Mouse (Mus musculus): Measurements from ENCODE around the gene Ppp2r5e.
A peak's percentile ranks its signal among the peaks of the same experiment; 100 is the strongest.

Ppp2r5e gene

GRCm38 (mm10) chr12:75577255-75577654, 18.8 kb downstream of the Ppp2r5e start:
- no peak for DNase-seq (ENCODE audit: low read depth)

GRCm38 (mm10) chr12:75572271-75572670, 23.8 kb downstream of the Ppp2r5e start:
- DNase-seq (ENCODE audit: low read depth) = peak; percentile 71

- DNase-seq (ENCODE audit: low read depth) = no peak
Observed at GRCm38 (mm10) chr12:75570138-75570537, 25.9 kb downstream of the Ppp2r5e start.

DNA sequence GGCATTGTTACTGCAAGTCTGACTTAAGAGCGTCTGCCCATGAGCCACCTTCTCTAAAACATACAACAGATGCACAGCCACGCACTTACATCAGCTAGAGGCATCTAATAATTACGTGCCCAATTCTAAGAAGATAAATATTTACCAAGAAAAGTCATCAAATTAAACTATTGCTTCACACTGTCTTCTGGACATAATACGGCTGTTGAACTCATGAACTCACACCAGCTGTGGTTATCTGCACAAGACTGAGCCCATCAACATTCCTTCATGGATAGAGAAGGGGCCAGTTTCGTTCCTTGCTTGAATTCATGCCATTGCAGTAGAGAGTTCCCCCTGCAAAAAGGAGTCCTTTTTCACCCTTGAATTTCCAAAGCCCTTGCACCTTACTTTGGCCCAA, 28.3 kb downstream of the Ppp2r5e start:
- no peak for DNase-seq (ENCODE audit: low read depth)

GRCm38 (mm10) chr12:75565756-75566155, 30.3 kb downstream of the Ppp2r5e start:
- no peak for DNase-seq (ENCODE audit: low read depth)

- no peak for DNase-seq (ENCODE audit: low read depth)
Observed at GRCm38 (mm10) chr12:75564498-75564897, 31.5 kb downstream of the Ppp2r5e start.

- no peak for DNase-seq (ENCODE audit: low read depth)
Observed at GRCm38 (mm10) chr12:75562996-75563618, 32.9 kb downstream of the Ppp2r5e start.

DNA sequence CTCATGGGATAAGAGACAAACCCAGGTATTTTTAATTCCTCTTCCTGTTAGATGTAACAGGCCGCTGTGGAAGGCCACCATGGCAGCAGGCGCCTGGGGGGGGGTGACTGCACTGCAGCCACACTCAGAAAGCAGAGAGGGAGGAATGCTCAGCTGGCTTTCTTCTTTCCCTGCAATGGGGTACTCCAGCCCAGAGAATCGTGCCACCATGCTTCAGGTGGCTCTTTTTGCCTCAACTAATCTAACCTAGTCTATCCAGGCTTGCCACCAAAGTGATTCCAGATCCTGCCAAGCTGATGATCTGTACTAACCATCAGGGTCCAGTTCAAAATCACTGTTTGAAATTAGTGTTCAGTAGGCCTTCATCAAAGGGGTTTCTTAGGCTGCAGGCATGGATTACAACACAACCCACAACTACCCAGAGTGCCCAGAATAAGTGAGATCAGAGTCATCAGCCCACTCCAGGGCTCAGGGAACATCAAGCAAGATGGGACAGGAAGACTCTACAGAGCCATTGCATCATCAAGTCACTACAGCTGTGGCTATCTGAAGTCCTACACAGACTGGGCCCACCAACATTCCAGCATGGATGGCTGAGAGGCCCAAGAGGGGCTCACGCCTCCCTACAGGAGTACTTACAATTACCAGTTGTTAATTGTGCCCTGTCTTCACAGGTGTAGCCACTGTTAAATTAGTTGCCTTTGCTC, 35.2 kb downstream of the Ppp2r5e start:
- no peak for DNase-seq (ENCODE audit: low read depth)

DNA sequence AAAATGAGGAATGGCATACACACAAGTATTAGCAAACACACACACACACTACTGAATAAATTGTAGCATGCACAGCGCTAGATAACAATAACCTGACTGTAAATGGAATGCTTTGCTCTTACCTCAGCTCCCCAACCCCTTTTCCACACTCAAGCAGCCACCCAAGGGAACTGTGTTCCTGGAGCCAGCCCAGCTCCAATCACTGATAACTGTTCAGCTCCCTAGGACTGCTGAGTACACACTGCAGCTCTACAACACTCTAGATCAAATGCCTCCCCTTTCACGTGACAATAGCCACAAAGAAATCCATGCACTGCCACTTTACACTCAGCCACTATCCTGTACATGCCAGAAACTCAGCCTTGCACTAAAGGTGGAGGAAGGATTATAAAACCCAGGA, 36.8 kb downstream of the Ppp2r5e start:
- no peak for DNase-seq (ENCODE audit: low read depth)

- DNase-seq (ENCODE audit: low read depth) = no peak
Observed at GRCm38 (mm10) chr12:75557813-75558212, 38.2 kb downstream of the Ppp2r5e start.

- DNase-seq (ENCODE audit: low read depth) = no peak
Observed at GRCm38 (mm10) chr12:75555032-75555431, 41.0 kb downstream of the Ppp2r5e start.

- DNase-seq (ENCODE audit: low read depth) = no peak
Observed at GRCm38 (mm10) chr12:75552296-75552695, 43.7 kb downstream of the Ppp2r5e start.

GRCm38 (mm10) chr12:75551671-75552070, 44.4 kb downstream of the Ppp2r5e start:
- no peak for DNase-seq (ENCODE audit: low read depth)

DNA sequence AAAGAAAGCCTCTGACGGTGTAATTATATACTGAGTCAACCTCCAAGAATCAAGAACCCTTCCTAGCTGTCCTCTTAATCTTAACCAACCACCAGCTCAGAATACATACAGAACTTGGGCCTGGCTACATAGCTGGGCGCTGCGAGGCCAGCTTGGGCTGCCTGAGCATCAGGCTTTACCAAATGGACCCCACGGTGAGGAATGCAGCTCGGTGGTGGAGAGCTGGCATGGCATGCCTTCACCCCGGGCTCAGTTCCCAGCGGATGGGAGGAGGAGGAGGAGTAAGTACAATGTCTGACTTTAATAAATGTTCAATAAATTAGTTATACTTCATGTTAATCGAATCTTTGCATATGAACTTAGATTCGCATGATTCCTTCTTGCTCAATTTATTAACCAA, 47.0 kb downstream of the Ppp2r5e start:
- no peak for DNase-seq (ENCODE audit: low read depth)

DNA sequence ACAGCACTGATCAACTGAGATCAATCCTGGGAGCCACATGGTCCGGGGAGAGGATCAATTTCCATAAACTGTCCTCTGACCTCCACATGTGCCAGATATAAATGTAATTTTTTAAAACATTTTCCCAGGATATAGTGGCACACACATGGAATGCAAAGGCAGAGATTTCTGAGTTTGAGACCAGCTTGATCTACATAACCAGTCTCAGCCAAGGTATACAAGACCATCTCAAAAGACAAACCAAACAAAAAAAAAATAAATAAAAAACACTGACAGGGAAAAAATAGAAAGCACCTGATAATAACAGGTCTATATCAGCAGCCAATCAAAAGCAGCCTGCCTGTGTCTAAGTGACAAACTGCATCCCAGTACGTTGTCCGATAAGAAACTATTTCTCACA, 48.9 kb downstream of the Ppp2r5e start:
- no peak for DNase-seq (ENCODE audit: low read depth)

GRCm38 (mm10) chr12:75546241-75546640, 49.8 kb downstream of the Ppp2r5e start:
- no peak for DNase-seq (ENCODE audit: low read depth)

GRCm38 (mm10) chr12:75545431-75545925, 50.6 kb downstream of the Ppp2r5e start:
- no peak for DNase-seq (ENCODE audit: low read depth)

DNA sequence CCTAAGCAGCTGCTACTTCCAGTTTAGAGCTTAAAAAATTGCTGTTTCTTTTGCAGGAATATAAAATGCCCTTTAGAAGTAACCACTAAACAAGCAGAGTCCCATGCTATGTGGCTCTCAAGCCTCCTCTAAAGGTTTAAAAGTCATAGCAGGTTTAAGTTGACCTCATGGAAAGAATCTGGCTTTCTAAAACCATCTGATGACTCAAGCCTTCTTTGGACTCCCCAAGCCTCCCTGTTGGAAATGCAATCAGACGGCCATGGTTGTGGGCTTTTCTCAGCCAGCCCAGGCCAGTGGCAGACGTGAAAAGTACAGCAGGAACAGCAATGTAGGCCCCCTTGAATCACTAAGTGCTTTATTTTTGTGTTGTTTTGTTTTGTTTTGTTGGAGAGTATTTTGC, 51.4 kb downstream of the Ppp2r5e start:
- no peak for DNase-seq (ENCODE audit: low read depth)

- DNase-seq (ENCODE audit: low read depth) = no peak
Observed at GRCm38 (mm10) chr12:75544259-75544658, 51.8 kb downstream of the Ppp2r5e start.

- no peak for DNase-seq (ENCODE audit: low read depth)
Observed at GRCm38 (mm10) chr12:75543346-75543745, 52.7 kb downstream of the Ppp2r5e start.

DNA sequence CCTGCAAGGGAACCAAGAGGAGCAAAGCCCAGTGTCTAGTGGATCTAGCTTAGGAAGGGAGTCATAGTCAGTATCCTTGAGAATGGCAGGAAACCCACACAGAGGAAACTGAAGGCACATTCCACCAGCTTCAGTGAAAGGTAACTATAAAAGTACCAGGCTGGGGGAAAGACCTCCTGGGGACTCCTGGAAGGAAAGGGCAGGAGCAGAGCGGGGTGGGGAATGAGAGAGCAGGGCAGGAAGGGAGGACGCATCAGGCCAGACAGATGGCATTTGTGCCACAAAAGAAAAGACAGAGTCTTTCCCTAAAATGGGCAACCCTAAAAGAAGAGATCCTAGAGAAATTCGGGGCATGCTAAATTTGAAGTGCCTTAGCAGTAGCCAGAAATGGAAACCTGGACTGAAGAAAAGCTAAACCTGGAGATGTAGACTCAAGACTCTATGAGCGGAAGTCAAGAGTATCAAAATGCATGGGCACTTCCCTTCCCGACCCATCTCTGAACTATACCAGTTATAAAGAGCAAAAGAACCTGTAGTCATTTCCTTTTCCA, 55.3 kb downstream of the Ppp2r5e start:
- no peak for DNase-seq (ENCODE audit: low read depth)

DNA sequence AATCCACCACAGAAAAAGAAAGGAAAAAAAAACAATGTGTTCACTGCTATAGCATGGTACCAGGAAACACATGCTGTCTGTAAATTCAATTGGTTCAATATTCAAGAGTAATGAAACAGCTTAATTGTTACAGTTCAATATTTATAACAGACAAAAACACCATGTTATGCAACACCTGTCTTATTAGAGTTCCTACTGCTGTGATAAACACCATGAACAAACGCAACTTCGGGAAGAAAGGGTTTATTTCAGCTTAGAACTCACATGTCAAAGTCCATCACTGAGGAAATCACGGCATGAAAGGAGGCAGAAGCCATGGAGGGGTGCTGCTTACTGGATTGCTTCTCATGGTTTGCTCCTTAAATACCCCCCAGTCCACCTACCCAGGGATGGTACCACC, 56.8 kb downstream of the Ppp2r5e start:
- DNase-seq (ENCODE audit: low read depth) = no peak

- DNase-seq (ENCODE audit: low read depth) = no peak
Observed at GRCm38 (mm10) chr12:75537673-75538423, 58.2 kb downstream of the Ppp2r5e start.
